Mouse (Mus musculus): ENCODE results near the gene Metap1d.

Metap1d gene

GRCm38 (mm10) chr2:71545401-71545881 lies 92.4 kb downstream of the Metap1d start:
- DNase-seq (ENCODE audit: low spot score): no peak

DNA sequence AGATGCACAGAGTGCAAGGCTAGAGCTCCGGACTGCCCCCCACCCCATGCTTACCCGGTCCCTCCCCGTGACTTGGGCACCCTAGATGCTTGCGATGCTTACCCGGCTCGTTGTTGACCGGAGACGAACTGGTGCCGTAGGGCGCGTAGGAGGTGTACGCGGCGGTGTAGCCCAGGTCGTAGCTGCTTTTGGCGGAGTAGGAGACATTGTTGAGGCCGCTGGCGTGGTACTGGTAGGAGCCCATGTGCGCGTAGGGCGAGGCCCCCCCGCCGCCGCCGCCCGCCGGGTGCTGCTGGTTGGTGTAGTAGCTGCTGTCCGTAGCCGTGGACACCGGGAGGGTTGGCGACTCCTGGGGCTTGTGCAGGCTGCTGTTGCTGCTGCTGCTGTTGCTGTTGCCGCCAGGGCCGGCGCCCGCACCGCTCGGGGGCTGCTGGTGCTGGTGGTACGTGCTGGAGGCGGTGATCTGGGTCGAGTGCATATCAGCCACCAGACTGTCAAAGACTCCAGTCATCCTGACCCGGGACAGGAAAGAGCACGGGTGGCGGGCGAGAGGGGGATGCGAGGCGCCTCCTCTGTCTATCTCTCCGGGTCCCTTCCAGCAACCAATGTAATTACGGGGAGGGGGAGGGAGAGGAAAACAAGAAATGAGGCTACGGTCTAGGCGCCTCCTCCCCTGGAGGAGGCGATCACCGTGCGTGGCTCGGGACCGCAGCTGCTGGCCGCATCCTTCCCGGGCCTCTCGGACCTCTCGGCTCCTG lies 93.0 kb downstream of the Metap1d start:
- no peak for DNase-seq (ENCODE audit: low spot score)

DNA sequence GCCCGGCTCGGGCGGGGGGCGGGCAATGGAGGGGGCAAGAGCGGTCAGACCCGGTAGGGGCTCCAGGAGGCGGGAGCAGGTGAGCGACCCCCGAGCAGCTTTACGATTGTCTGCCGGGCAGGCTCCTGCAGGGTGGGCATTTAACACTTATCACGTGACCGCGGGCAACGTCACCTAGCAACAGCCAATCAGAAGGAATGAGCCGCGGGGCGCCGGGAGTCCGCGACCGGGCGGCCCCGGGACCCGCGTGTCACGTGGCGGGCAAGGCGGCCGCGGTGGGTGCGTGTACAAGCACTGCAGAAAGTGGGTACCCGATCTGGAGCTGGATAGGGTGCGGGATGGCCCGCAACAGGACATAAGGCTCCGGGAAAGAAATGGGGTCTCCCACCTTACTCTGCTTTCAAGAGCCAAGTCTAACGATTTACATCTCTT lies 93.6 kb downstream of the Metap1d start, which contains the start of gene Dlx2:
TSS of gene Dlx2 (minus strand) at position 115 of the 432 bp plus-strand sequence.
- no peak for DNase-seq (ENCODE audit: low spot score)

DNA sequence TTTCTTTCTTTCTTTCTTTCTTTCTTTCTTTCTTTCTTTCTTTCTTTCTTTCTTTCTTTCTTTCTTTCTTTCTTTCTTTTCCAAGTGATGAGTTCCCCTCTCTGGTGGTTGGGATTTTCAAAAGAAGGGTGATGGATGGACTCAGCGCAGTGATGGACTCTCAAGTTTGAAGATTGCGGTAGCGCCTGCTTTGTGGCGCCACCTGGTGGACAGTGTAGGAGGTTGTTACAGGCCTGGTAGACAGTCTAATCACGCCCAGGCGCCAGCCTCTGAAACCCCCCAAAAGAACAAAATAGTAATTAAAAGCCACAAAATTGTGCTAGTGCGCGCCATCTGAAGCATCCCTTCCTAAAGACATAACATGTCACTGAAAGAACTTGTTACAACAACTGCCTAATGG lies 94.8 kb downstream of the Metap1d start:
- DNase-seq (ENCODE audit: low spot score): no peak

- no peak for DNase-seq (ENCODE audit: low spot score)
Measured at GRCm38 (mm10) chr2:71550330-71550729, 97.3 kb downstream of the Metap1d start.

GRCm38 (mm10) chr2:71551704-71552103 lies 98.6 kb downstream of the Metap1d start:
- DNase-seq (ENCODE audit: low spot score): no peak

- DNase-seq (ENCODE audit: low spot score): no peak
Measured at GRCm38 (mm10) chr2:71556071-71556470, 103.0 kb downstream of the Metap1d start.

DNA sequence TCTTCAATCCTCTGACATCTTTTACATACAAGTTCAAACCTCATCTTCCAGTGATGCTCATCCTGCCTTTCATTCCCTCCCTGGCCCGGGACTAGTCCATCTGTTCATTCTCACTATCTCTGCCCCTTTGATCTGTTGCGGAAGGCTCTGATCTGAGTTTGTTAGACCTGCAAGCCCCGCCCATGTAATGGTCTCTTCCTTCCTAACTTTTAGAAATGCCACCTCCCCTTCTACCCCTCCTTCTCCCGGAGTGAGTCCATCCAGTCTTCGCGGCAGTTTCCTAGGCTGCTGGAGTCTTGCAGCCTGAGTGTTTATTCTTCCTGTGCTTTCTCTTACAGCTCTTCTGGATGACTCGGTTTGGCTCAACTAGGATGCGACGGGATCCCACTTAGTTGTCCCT lies 113.4 kb downstream of the Metap1d start:
- DNase-seq (ENCODE audit: low spot score): no peak

GRCm38 (mm10) chr2:71573736-71574135 lies 120.7 kb downstream of the Metap1d start:
- no peak for DNase-seq (ENCODE audit: low spot score)
